Mouse (Mus musculus) frontal cortex, adult 2 months (tissue): ENCODE data around the gene Spats2. TPM values are rescaled to one million over a fixed set of nuclear protein-coding genes. Genes with fewer than 3 reads are reported as not detected.
"Not testable (repeated sequence)": the region's sequence is repeated elsewhere in the genome, so short reads cannot be mapped to it uniquely, and the experiment has no call there.

Source experiments
- DNase-seq, 2 experiments: peaks; one replicate each; pipeline ENCODE4 v3.0.0; 2022; ENCODE audit warnings: low spot score in 1 of 2; ENCODE audit errors: extremely low spot score in 1 of 2
- polyA plus RNA-seq: library from polyadenylated mRNA; depleted of rRNA; stranded (reverse); fragments of >200 nt; gene quantifications from 2 replicates; pipeline ENCODE4 v1.2.3, GENCODE M21; 2012; rRNA removed

Gene Spats2
- 36.9 and 39.7 TPM in 2 replicates for polyA plus RNA-seq

GRCm38 (mm10) chr15:99125711-99126080 is at the start of gene Spats2:
TSS of gene Spats2 (plus strand) at chr15:99125916.
- no peak for DNase-seq

GRCm38 (mm10) chr15:99076011-99076410 is 49.7 kb upstream of the Spats2 start:
- not testable (repeated sequence) for DNase-seq

- no peak for DNase-seq
These were observed 47.4 kb upstream of the Spats2 start for GRCm38 (mm10) chr15:99078181-99078910.

GRCm38 (mm10) chr15:99079804-99080203 is 45.9 kb upstream of the Spats2 start:
- no peak for DNase-seq

DNA sequence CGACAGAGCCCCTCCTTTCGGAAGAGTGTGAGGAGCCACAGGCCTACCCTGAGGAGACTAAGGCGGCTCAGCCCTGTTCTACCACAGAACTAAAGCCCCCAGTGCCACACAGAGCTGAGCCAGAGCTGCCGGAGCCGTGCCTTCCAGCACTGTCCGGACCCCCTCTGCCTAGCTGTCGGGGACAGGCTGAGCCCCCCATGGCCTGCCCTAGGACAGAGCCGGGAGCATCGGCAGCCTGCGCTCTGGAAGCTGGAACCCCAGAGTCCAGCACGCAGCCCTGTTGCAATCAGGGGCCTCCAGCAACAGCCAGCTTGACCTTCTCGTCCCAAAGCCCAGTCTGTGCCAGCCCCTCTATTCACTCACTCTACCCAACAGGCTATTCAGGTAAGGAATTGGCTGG is 43.4 kb upstream of the Spats2 start:
- DNase-seq = no peak

- DNase-seq = no peak
These were observed 42.9 kb upstream of the Spats2 start for GRCm38 (mm10) chr15:99082840-99083239.

DNA sequence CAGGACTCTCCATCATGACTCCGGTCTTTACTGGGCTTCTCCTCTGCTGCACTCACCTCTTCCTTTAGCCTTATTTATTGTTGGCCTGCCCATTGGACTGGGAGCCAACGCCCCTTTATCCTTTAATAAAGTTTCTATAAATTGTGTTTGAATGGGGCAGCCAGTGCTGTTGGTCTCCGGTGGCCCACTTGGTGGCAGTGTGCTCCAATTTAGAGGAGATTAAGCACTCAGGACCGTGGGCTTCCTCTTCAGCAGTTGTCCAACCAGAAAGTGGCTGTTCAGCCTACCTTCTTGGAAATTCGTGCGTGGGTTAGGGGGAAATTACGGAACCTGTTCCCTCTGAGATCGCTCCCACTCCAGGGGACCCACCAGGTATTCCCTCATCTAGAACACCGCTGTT is 42.5 kb upstream of the Spats2 start:
- peak in 1 of 2 experiments; percentile 57 for DNase-seq

DNA sequence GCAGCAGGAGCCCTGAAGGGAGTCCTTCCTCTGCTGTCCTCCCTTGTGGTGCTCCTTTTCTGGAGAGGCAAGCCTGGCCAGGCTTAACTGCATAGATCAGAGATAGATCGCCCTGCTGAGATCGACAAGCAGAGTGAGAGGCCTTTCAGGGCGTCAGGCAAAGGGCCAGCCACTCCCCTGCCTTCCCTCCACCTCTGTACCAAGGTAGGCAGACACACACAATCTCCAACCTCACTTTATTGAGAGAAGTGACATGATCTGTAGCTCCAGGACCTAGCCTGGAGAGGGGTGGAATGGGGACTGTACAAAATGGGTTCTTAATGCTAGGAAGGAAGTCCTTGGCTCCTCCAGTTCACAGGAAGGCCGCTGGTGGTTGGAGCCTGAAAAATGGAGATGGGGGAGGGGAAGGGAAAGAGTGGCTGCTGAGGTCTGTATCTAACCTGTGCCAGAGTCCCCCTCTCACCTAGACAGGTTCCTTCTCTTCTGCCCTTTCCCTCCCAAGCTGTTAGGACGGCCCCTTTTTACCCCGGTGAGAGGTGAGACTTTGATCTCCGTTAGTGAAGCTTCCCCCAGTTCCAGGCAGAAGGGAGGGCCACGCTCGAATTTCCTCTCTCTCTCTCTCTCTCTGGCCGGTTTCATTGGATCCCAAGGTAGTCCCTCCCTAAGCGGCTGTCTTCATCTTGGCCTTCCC is 41.7 kb upstream of the Spats2 start:
- DNase-seq = no peak

DNA sequence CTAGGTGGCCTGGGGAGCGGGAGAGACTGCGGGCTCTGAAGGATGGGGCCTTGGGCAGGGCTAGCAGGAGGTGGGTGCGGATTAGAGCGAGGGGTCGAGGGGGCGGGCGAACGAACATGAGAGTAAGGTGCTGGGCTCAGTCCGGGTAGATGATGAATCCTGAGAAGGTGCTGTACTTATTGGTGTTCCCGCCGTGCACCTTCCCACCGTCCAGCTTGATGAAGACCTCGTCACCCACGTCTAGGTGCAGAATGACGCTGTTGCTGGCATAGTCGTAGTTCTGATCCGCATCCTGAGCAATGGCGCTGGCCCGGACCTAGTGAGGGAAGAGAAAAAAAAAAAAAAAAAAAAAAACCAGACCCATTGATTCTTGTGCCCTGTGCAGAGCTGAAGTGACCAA is 41.1 kb upstream of the Spats2 start:
- no peak for DNase-seq

DNA sequence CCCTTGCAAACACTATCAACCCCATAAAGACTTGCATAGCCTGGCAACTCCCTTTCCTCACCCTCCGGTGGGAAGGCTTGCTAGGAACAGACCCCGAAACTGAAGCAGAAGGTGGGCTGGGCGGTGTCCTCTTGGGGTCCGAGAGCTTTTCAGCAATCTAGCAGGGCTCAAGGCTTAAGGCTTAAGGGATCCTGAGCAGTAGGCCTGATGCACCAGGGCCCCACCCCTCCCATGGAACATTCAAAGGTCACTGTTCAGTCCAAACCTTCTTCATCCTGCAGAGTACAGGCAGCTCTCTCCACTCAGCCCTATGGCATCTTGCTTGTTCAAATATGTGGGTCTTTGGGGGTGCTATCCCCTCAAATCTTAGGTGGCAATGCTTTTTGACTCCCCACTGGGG is 39.7 kb upstream of the Spats2 start:
- DNase-seq = no peak

DNA sequence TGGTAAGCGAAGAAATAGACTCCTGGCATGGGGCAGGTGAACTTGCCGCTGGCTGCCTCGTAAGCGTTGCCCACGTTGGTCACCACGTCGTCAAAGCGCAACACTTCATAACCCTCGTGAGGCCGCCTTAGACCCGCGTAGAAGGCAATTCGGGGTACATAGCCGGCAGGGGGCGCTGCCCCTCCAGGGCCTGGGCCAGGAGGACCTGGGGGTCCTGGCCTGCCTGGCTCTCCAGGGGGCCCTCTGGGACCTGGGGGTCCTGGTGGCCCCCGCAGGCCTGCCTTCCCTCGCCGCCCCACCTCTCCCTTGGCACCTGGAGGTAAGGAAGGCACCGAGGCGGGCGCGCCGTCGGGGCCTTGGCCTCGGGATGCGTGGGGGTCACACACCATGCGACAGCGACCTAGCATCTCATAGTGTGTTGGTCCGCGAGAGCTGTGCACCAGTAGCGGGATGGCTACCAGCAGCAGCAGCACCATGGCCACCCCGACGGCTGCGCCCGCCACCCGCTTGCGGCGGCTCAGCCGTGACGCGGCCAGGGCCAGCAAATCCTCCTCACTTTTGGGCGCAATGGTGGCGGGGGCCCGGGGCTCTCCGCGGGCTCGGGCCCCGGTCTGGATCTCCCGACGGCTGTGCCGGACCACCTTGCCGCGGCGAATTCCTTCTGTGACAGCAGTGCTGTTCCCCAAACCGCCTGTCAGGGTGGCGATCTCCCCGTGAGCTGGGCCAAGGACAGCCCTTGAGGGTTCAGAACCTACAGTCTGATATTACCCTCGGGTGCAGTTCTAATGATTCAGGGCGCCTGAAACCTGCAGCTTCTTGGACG is 38.3 kb upstream of the Spats2 start, which contains the start of gene C1ql4:
Gene C1ql4, minus strand, starts transcription at position 565 of the 823 bp plus-strand sequence.
- DNase-seq = no peak

GRCm38 (mm10) chr15:99088292-99088691 is 37.4 kb upstream of the Spats2 start:
- peak in 1 of 2 experiments; percentile 55 for DNase-seq

DNA sequence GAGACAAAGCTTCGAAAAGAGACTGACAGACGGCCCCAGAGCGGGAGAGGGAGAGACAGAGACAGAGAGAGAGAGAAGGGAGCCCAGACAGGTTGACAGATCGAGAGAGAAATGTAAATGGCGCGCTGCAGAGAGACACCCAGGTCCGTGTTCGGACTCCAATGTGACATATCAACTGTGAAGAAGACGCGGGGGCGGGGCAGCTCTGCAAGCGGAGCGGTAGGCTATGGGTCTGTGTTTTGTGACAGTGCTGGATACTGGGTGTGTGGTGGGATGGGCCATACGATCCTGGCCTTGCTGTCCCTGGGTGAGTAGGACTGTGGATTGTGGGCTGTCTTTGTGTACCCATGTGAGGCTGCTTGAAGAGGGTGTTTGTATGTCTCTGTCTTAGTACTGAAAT is 36.6 kb upstream of the Spats2 start:
- DNase-seq = no peak

GRCm38 (mm10) chr15:99092870-99093269 is 32.8 kb upstream of the Spats2 start, which contains the start of gene Dnajc22:
TSS of gene Dnajc22 (plus strand) at chr15:99093170.
- no peak for DNase-seq

DNA sequence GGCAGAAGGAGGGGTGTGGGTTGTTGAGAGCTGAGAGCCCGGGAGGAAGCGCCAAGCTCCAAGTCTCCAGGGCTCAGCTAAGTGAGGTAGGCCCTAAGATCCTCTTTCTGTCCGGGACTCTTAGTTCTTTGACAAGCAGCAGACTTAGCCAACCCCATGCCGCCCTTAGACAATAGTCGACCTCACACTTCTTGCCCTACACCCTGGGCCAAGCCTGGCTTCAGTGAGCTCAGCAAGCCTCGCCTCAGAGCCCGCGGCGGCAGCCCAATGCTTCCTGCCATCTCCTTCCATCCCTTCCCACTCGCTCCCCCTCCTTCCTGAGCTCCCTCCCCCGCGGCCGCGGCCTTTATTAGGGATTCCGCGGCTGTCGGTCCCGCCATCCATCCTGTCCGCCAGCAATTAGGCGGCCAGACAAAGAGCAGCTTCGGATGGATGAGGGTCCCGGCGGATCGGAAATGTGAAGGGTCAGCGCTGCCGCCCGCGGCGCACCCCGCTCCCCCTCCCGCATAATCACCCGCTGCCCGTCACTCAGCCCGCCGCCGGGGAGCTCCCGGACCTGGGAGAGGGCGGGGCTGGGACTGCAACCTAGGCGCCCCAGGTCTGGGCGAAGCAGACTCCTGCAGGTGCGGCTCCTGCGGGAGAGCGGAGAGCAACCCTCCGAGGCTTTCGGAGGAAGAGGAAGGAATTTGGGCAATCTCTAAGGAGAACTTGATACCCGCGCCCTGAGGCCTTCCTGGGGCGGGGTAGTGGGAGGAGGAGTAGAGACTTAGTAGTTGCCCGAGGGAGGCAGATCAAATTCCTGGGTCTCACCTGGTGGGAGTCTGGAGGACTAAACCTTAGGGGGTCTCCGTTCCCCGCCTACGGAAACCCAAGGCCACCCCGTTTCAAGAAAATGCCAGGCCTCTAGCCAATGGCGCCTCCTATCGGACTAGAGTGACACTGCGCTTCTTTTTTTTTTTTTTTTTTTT is 32.1 kb upstream of the Spats2 start:
- DNase-seq = no peak

DNA sequence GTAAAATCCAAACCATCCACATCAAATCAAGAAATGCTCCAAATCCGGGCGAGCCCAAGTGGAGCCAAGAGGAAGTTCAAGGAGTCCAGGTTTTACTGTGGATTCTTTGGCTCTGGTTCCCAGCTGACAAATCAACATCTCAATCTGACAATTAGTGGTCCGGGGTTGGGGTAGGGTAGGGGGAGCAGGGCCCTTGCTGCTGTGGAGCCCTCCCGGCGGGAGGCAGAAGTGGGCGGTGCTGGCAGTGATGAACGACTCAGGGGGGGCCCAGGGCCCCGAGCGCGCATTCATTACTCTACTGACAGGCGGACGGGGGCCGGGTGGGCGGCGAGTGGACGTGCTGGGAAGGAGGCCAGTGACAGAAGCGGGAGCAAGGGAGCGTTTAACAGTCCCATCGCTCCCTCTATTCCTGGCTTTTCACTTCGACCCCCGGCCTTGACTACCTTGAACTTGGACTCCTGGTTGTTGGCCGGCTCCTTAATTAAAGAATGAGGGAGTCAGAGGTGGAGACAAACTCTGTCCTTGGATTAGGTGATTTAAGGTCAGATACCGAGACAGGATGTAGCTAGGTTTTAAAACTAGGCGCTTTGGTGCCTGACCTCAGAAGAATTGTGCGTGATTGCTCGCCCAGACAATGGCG is 31.0 kb upstream of the Spats2 start:
- DNase-seq = no peak

DNA sequence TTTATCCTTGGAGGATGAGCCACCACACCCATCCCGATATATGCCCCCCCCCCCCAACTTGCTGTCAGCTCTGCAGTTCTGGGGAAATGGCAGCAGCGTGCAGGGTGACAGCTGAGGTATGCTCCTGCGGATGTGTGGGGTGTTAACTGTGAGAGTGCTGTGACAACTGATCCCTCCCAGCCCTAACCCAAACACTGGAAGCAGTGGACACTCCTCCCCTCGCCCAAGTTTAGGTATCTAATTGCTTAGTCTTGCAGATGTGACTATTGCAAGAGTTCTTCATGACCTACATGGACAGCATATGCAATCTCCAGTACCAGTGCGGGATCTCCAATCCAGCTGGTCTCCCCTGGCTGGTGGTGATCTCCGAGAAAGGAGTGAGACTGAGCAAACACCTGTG is 30.4 kb upstream of the Spats2 start:
- no peak for DNase-seq

DNA sequence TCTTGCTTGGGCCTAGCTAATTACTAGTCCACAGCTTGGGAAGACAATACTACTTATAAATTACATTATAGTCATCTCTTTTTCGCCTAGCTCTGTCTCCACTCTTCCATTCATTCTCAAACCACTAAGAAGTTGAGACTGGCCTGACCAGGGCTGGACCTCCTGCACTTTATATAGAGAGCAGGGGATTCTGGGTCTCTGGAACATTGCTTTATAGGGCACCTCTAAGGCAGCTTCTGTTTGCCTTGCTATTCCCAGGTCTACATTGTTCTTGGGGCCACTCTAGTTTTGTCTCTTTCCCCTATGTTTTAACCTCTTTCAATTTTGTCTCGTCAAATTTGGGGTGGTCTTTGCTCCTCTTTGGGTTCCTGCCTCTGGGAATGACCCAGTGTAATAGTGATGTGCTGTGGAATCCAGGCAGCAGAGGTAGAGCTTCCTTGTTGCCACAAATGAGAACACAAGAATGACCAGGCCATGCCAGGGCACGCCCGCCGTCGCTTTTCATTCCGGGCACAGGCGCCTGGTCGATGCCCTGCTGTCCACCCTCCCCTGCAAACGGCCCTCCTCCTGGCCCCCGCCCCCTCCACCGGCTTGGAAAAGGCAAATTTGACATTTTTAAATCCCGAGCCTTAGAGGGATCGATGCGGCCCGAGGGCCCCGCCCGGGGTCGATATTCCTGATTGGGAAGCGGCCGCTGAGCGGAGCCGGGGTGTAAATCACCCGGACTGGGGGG is 29.5 kb upstream of the Spats2 start:
- no peak for DNase-seq
